In the genomic region with DNA sequence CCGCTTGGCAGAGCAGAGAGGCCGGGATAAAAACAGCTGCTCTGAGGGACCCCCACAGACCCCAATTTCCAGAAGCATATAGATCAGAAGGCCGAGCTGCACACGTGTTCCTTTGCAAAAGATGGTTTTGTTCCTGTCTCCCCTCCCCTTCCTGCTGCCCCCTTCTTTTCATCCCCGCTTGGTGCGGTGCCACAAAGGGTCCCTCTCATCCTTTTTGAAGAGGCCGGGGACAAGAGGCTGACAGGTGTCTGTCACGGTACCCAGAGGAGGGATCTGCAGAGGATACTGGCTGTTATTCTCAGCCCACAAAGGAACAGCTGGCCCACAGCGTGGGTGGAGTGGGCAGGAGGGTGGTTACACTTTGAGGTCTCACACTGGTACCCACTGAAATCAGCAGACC, we compare ENCODE assay signal across 33 mouse cellular contexts. TPM values are rescaled to one million over a fixed set of nuclear protein-coding genes. Genes with fewer than 3 reads are reported as not detected.
DNase-seq lines count a peak whose midpoint lies in the region; ATAC-seq and TF ChIP-seq lines count a peak whose summit lies in the region.
"Had no signal": no experiment of that assay in that cellular context is flagged by ENCODE, and none has a peak within 500 bp of the region (broad histone marks: within the 10 kb centered on the region; RNA-seq: fewer than 3 reads in every experiment).

No protein-coding gene starts in this region.

- H3K9ac ChIP-seq in hindbrain, embryonic 13.5 days = no peak overlapping the region
- no peak overlapping the region for H3K9ac ChIP-seq in forebrain, embryonic 15.5 days (replicated peaks)
- H3K9ac ChIP-seq in midbrain, postnatal 0 days (replicated peaks; ENCODE audit: low read length, poor library complexity, severe bottlenecking) = no peak overlapping the region; the same call in 1 of the 2 replicates
- H3K9ac ChIP-seq: embryonic facial prominence, embryonic 15.5 days; hindbrain, embryonic 15.5 days; kidney, embryonic 15.5 days; limb, embryonic 12.5 days; liver, embryonic 15.5 days; lung, embryonic 14.5 days; neural tube, embryonic 13.5 days had no signal

- no peak for ATAC-seq in hindbrain, embryonic 13.5 days (ENCODE audit: low FRiP score)
- ATAC-seq in forebrain, embryonic 15.5 days (replicated peaks) = peak; percentile 36; the same call in 1 of the 2 replicates
- no peak for ATAC-seq in midbrain, postnatal 0 days (ENCODE audit: low FRiP score)
- ATAC-seq: inflammation-experienced regulatory T-cells, adult 6 months; Patski had no signal

- H3K27me3 ChIP-seq in hindbrain, embryonic 10.5 days (ENCODE audit: insufficient read depth, poor library complexity, severe bottlenecking) = no peaks in the 10 kb centered on the region; the same call in 1 of the 2 replicates
- H3K27me3 ChIP-seq in hindbrain, embryonic 13.5 days = peaks cover 7% of the 10 kb centered on the region; the same call in 1 of the 2 replicates
- no peaks in the 10 kb centered on the region for H3K27me3 ChIP-seq in forebrain, embryonic 15.5 days
- H3K27me3 ChIP-seq in midbrain, postnatal 0 days (ENCODE audit: insufficient read depth, low read length) = 0 out of 2 replicates have a peak, but pooled peaks cover 4% of the 10 kb centered on the region
- H3K27me3 ChIP-seq: embryonic facial prominence, embryonic 15.5 days; hindbrain, embryonic 15.5 days; kidney, embryonic 15.5 days; limb, embryonic 12.5 days; liver, embryonic 15.5 days; neural tube, embryonic 13.5 days; Patski had no signal

- peaks cover 31% of the 10 kb centered on the region for H3K4me1 ChIP-seq in hindbrain, embryonic 10.5 days (replicated peaks)
- peaks cover 38% of the 10 kb centered on the region for H3K4me1 ChIP-seq in hindbrain, embryonic 13.5 days (replicated peaks)
- H3K4me1 ChIP-seq in forebrain, embryonic 15.5 days = peaks cover 15% of the 10 kb centered on the region
- peaks cover 6% of the 10 kb centered on the region; the same call in 1 of the 2 replicates for H3K4me1 ChIP-seq in midbrain, postnatal 0 days (ENCODE audit: insufficient read depth, low read length)
- H3K4me1 ChIP-seq: embryonic facial prominence, embryonic 15.5 days; kidney, embryonic 15.5 days; limb, embryonic 12.5 days; liver, embryonic 15.5 days had no signal

- H3K9me3 ChIP-seq in hindbrain, embryonic 10.5 days = 0 out of 2 replicates have a peak, but pooled peaks cover 6% of the 10 kb centered on the region
- 0 out of 2 replicates have a peak, but pooled peaks cover 4% of the 10 kb centered on the region for H3K9me3 ChIP-seq in hindbrain, embryonic 13.5 days
- peaks cover 3% of the 10 kb centered on the region; the same call in 1 of the 2 replicates for H3K9me3 ChIP-seq in forebrain, embryonic 15.5 days
- H3K9me3 ChIP-seq in midbrain, postnatal 0 days (ENCODE audit: low read length) = no peaks in the 10 kb centered on the region
- H3K9me3 ChIP-seq: embryonic facial prominence, embryonic 15.5 days; hindbrain, embryonic 15.5 days; kidney, embryonic 15.5 days; limb, embryonic 12.5 days; midbrain, embryonic 12.5 days; neural tube, embryonic 13.5 days had no signal

- no peak overlapping the region for H3K4me3 ChIP-seq in hindbrain, embryonic 10.5 days
- no peak overlapping the region for H3K4me3 ChIP-seq in hindbrain, embryonic 13.5 days
- no peak overlapping the region for H3K4me3 ChIP-seq in forebrain, embryonic 15.5 days
- H3K4me3 ChIP-seq in midbrain, postnatal 0 days (ENCODE audit: low read depth, low read length) = no peak overlapping the region
- H3K4me3 ChIP-seq: embryonic facial prominence, embryonic 15.5 days; gastrocnemius, adult 2 months; hindbrain, embryonic 15.5 days; kidney, embryonic 15.5 days; limb, embryonic 12.5 days; liver, embryonic 15.5 days; midbrain, embryonic 12.5 days; myocyte; neural tube, embryonic 13.5 days had no signal

- no peak for TF ChIP-seq CTCF in midbrain, postnatal 0 days (IDR thresholded peaks at IDR 0.05)

- no peaks in the 10 kb centered on the region for H3K36me3 ChIP-seq in hindbrain, embryonic 10.5 days
- H3K36me3 ChIP-seq in hindbrain, embryonic 13.5 days = no peaks in the 10 kb centered on the region
- H3K36me3 ChIP-seq in forebrain, embryonic 15.5 days = no peaks in the 10 kb centered on the region
- no peaks in the 10 kb centered on the region for H3K36me3 ChIP-seq in midbrain, postnatal 0 days (ENCODE audit: insufficient read depth, low read length)
- H3K36me3 ChIP-seq: embryonic facial prominence, embryonic 15.5 days; hindbrain, embryonic 15.5 days; kidney, embryonic 15.5 days; limb, embryonic 12.5 days; liver, embryonic 15.5 days; midbrain, embryonic 12.5 days; neural tube, embryonic 13.5 days had no signal

- 66% methylated on average over 9 of the region's 9 CpGs for WGBS in hindbrain, embryonic 10.5 days
- 51% methylated on average over 9 of the region's 9 CpGs for WGBS in hindbrain, embryonic 13.5 days
- 35% methylated on average over 9 of the region's 9 CpGs for WGBS in forebrain, embryonic 15.5 days
- WGBS in midbrain, postnatal 0 days = 39% methylated on average over 9 of the region's 9 CpGs

- peak; percentile 35 for DNase-seq in cerebellum, adult 9-11 months
- DNase-seq in cerebellum, postnatal 36 days = no peak
- DNase-seq in hindbrain, embryonic 10.5 days (ENCODE audit: low spot score) = no peak
- DNase-seq in midbrain, postnatal 0 days (ENCODE audit: low spot score) = no peak
- DNase-seq in lung, postnatal 25 days (ENCODE audit: low spot score) = no peak
- DNase-seq: adrenal gland, postnatal 10 days; cerebellum, adult 9-10 months; gastrocnemius, adult 2 months; gastrocnemius, postnatal 36 days; heart, adult 18-20 months; heart, postnatal 36 days; kidney, adult 11 months; kidney, postnatal 25 days; lung, embryonic 14.5 days; lung, postnatal 14 days; thymus, adult 2 months; thymus, postnatal 4 days had no signal

- H3K4me2 ChIP-seq in hindbrain, embryonic 13.5 days = no peak overlapping the region
- H3K4me2 ChIP-seq in forebrain, embryonic 15.5 days (replicated peaks) = no peak overlapping the region
- no peak overlapping the region for H3K4me2 ChIP-seq in midbrain, postnatal 0 days (ENCODE audit: low read depth, low read length, poor library complexity, severe bottlenecking)
- H3K4me2 ChIP-seq: embryonic facial prominence, embryonic 15.5 days; heart, embryonic 11.5 days; hindbrain, embryonic 15.5 days; kidney, embryonic 15.5 days; limb, embryonic 12.5 days; liver, embryonic 15.5 days; lung, embryonic 14.5 days; midbrain, embryonic 12.5 days; neural tube, embryonic 13.5 days had no signal

- H3K27ac ChIP-seq in hindbrain, embryonic 10.5 days = peak overlapping the region; percentile 17
- no peak overlapping the region for H3K27ac ChIP-seq in hindbrain, embryonic 13.5 days
- H3K27ac ChIP-seq in forebrain, embryonic 15.5 days (replicated peaks) = 0 out of 2 replicates have a peak overlapping the region, but pooled peaks have one; percentile 27
- H3K27ac ChIP-seq in midbrain, postnatal 0 days (ENCODE audit: low read depth, low read length) = 0 out of 2 replicates have a peak overlapping the region, but pooled peaks have one; percentile 12
- H3K27ac ChIP-seq: embryonic facial prominence, embryonic 15.5 days; gastrocnemius, adult 2 months; hindbrain, embryonic 15.5 days; kidney, embryonic 15.5 days; limb, embryonic 12.5 days; liver, embryonic 15.5 days; midbrain, embryonic 12.5 days had no signal

RNA-seq across cellular contexts. Expression of a gene that starts 21.3 kb away (rescaled TPM):
- 6.7 and 13.8 TPM in 2 replicates for polyA plus RNA-seq in hindbrain, embryonic 10.5 days (2016; fragmentation: Nextera tagmentation; extraction: Ambion mirVana)
- 45.4 and 46.4 TPM in 2 replicates for polyA plus RNA-seq in hindbrain, embryonic 13.5 days (2015; fragmentation: Nextera tagmentation; extraction: Ambion mirVana)
- 50.8 and 57.2 TPM in 2 replicates for polyA plus RNA-seq in forebrain, embryonic 15.5 days (2015; fragmentation: Nextera tagmentation; extraction: Ambion mirVana)
- 115 and 145 TPM in 2 replicates for total RNA-seq in midbrain, postnatal 0 days (2014; rRNA removed)
- 146 TPM in 2 replicates for polyA plus RNA-seq in midbrain, postnatal 0 days (2015; fragmentation: Nextera tagmentation; extraction: Ambion mirVana)
- total RNA-seq: liver, adult 2 months; megakaryocyte progenitor cell, adult 5-6 weeks; MEL had no signal
- polyA plus RNA-seq: inflammation-experienced regulatory T-cells, adult 6 months; limb, embryonic 12.5 days; liver, adult 2 months; lung, embryonic 14.5 days; myocyte; Patski had no signal
